Mouse (Mus musculus) heart, embryonic 16.5 days (tissue): ENCODE data around the gene Arhgap4. TPM values are rescaled to one million over a fixed set of nuclear protein-coding genes. Genes with fewer than 3 reads are reported as not detected.

Source experiments
- polyA plus RNA-seq: library from polyadenylated mRNA; unstranded; fragments of >200 nt; fragmentation: Nextera tagmentation; extraction: Ambion mirVana; gene quantifications from 2 replicates; pipeline ENCODE4 v1.2.1, GENCODE M21; 2015

Gene Arhgap4
- polyA plus RNA-seq, 1 experiment from 2014 or later, result 4.7 TPM

Other genes with a start within 250 kb of the Arhgap4 start
- 9.2 and 9.9 TPM in 2 replicates for gene Slc6a8, start 248.7 kb downstream of the Arhgap4 start, polyA plus RNA-seq
- gene Bcap31, start 205.7 kb downstream of the Arhgap4 start, polyA plus RNA-seq, result 187 and 188 TPM in 2 replicates
- gene Abcd1, start 205.3 kb downstream of the Arhgap4 start, polyA plus RNA-seq, result 18.0 and 19.4 TPM in 2 replicates
- gene Plxnb3, start 164.8 kb downstream of the Arhgap4 start, polyA plus RNA-seq, result 0.54 and 0.71 TPM in 2 replicates
- gene Srpk3, start 147.5 kb downstream of the Arhgap4 start, polyA plus RNA-seq, result 94.7 and 97.5 TPM in 2 replicates
- gene Idh3g, start 135.0 kb downstream of the Arhgap4 start, polyA plus RNA-seq, result 523 and 569 TPM in 2 replicates
- 155 TPM in 2 replicates for gene Ssr4, start 134.8 kb downstream of the Arhgap4 start, polyA plus RNA-seq
- 0.32 and 0.45 TPM in 2 replicates for gene Pdzd4, start 96.9 kb downstream of the Arhgap4 start, polyA plus RNA-seq
- 0.06 and 0.09 TPM in 2 replicates for gene Avpr2, start 29.8 kb downstream of the Arhgap4 start, polyA plus RNA-seq
- 0.60 and 0.77 TPM in 2 replicates for gene L1cam, start 25.8 kb downstream of the Arhgap4 start, polyA plus RNA-seq
- 89.8 and 97.1 TPM in 2 replicates for gene Naa10, start 74 bp upstream of the Arhgap4 start, polyA plus RNA-seq
- gene Renbp, start 9.0 kb upstream of the Arhgap4 start, polyA plus RNA-seq, result 60.0 and 61.1 TPM in 2 replicates
- 27.8 and 28.1 TPM in 2 replicates for gene Hcfc1, start 44.5 kb upstream of the Arhgap4 start, polyA plus RNA-seq
- gene Irak1, start 102.0 kb upstream of the Arhgap4 start, polyA plus RNA-seq, result 53.0 and 55.9 TPM in 2 replicates
- gene Opn1mw, start 205.6 kb upstream of the Arhgap4 start, polyA plus RNA-seq, result not detected in 2 replicates
- 11.3 and 11.5 TPM in 2 replicates for gene Mecp2, start 213.5 kb upstream of the Arhgap4 start, polyA plus RNA-seq
- not detected in 2 replicates for gene Tex28, start 246.0 kb upstream of the Arhgap4 start, polyA plus RNA-seq